Mouse (Mus musculus): Measurements from ENCODE around the gene Hemk1. TPM values are rescaled to one million over a fixed set of nuclear protein-coding genes. Genes with fewer than 3 reads are reported as not detected.

Gene Hemk1
- 23.6 and 25.5 TPM in 2 replicates for polyA plus RNA-seq (2012; rRNA removed)

GRCm38 (mm10) chr9:107338172-107338883, at the start of gene Hemk1:
Gene Hemk1, minus strand, starts transcription at chr9:107338350.
- Histone ChIP-seq H3K27ac (ENCODE audit: control insufficient read depth, insufficient read depth, low read length) (no peak within 1 kb of the TSS; the same call in 1 of the 2 replicates), H3K4me1 (replicated peaks; ENCODE audit: control insufficient read depth, insufficient read depth, low read length) (peaks cover 40% of the 10 kb centered on the region), H3K4me3 (ENCODE audit: control insufficient read depth, insufficient read depth, low read length) (peak within 1 kb of the TSS; percentile 72), H3K36me3 (ENCODE audit: control insufficient read depth, insufficient read depth, low read length) (no peaks in the 10 kb centered on the region), H3K27me3 (ENCODE audit: control insufficient read depth, insufficient read depth, low read length) (no peaks in the 10 kb centered on the region)
- 4% methylated on average over 30 of the region's 30 CpGs for WGBS
- TF ChIP-seq POLR2A (IDR thresholded peaks at IDR 0.05; ENCODE audit: control insufficient read depth, extremely low read depth, insufficient read depth, low read length, poor library complexity): 0 out of 2 replicates have a peak, but pooled peaks have one; percentile 40
- no peak for TF ChIP-seq CTCF (IDR thresholded peaks at IDR 0.05; ENCODE audit: borderline replicate concordance, control insufficient read depth, extremely low read depth, insufficient read depth, low read length, poor library complexity)
- peak; percentile 71 for DNase-seq

DNA sequence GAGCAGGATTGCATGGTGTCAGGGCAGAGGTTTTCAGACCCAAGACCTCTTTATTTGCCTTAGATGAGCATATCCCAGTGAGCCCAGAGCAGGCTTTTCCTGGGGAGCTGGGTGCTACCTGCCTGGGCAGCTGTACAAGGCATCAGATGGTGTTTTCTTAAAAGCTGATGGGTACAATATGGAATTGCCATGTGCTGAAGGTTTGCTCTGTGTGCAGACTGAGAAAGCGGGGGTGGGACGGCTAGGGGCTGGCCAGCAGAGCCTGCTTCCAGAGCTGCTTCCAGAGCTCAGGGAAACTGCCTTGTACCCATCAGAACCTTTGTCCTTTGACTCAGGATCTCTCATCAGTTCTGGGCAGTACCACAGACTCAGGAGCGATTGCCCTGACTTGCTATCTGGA, 49.6 kb upstream of the Hemk1 start:
- Histone ChIP-seq H3K27me3 (ENCODE audit: control insufficient read depth, insufficient read depth, low read length) (no peaks in the 10 kb centered on the region), H3K36me3 (ENCODE audit: control insufficient read depth, insufficient read depth, low read length) (no peaks in the 10 kb centered on the region), H3K4me3 (ENCODE audit: control insufficient read depth, insufficient read depth, low read length) (no peak overlapping the region), H3K27ac (ENCODE audit: control insufficient read depth, insufficient read depth, low read length) (no peak overlapping the region), H3K4me1 (replicated peaks; ENCODE audit: control insufficient read depth, insufficient read depth, low read length) (no peaks in the 10 kb centered on the region)
- DNase-seq: no peak
- 96% methylated on average over 3 of the region's 3 CpGs for WGBS
- TF ChIP-seq CTCF (IDR thresholded peaks at IDR 0.05; ENCODE audit: borderline replicate concordance, control insufficient read depth, extremely low read depth, insufficient read depth, low read length, poor library complexity) (no peak), POLR2A (IDR thresholded peaks at IDR 0.05; ENCODE audit: control insufficient read depth, extremely low read depth, insufficient read depth, low read length, poor library complexity) (no peak)

- WGBS: 63% methylated on average over 3 of the region's 3 CpGs
- DNase-seq: peak; percentile 48
- Histone ChIP-seq H3K27me3 (ENCODE audit: control insufficient read depth, insufficient read depth, low read length) (no peaks in the 10 kb centered on the region), H3K4me1 (replicated peaks; ENCODE audit: control insufficient read depth, insufficient read depth, low read length) (no peaks in the 10 kb centered on the region), H3K4me3 (ENCODE audit: control insufficient read depth, insufficient read depth, low read length) (no peak overlapping the region), H3K36me3 (ENCODE audit: control insufficient read depth, insufficient read depth, low read length) (no peaks in the 10 kb centered on the region), H3K27ac (ENCODE audit: control insufficient read depth, insufficient read depth, low read length) (no peak overlapping the region)
- TF ChIP-seq CTCF (IDR thresholded peaks at IDR 0.05; ENCODE audit: borderline replicate concordance, control insufficient read depth, extremely low read depth, insufficient read depth, low read length, poor library complexity) (no peak), POLR2A (IDR thresholded peaks at IDR 0.05; ENCODE audit: control insufficient read depth, extremely low read depth, insufficient read depth, low read length, poor library complexity) (no peak)
These were observed 48.6 kb upstream of the Hemk1 start for GRCm38 (mm10) chr9:107386722-107387121.

GRCm38 (mm10) chr9:107384396-107384795, 46.2 kb upstream of the Hemk1 start:
- Histone ChIP-seq H3K4me3 (ENCODE audit: control insufficient read depth, insufficient read depth, low read length) (no peak overlapping the region), H3K4me1 (replicated peaks; ENCODE audit: control insufficient read depth, insufficient read depth, low read length) (no peaks in the 10 kb centered on the region), H3K36me3 (ENCODE audit: control insufficient read depth, insufficient read depth, low read length) (no peaks in the 10 kb centered on the region), H3K27me3 (ENCODE audit: control insufficient read depth, insufficient read depth, low read length) (peaks cover 3% of the 10 kb centered on the region), H3K27ac (ENCODE audit: control insufficient read depth, insufficient read depth, low read length) (no peak overlapping the region)
- WGBS: 37% methylated on average over 3 of the region's 3 CpGs
- no peak for DNase-seq
- TF ChIP-seq POLR2A (IDR thresholded peaks at IDR 0.05; ENCODE audit: control insufficient read depth, extremely low read depth, insufficient read depth, low read length, poor library complexity): no peak
- TF ChIP-seq CTCF (IDR thresholded peaks at IDR 0.05; ENCODE audit: borderline replicate concordance, control insufficient read depth, extremely low read depth, insufficient read depth, low read length, poor library complexity): no peak

- H3K4me3 ChIP-seq (ENCODE audit: control insufficient read depth, insufficient read depth, low read length): no peak overlapping the region
- no peak for DNase-seq
- H3K36me3 ChIP-seq (ENCODE audit: control insufficient read depth, insufficient read depth, low read length): no peaks in the 10 kb centered on the region
- WGBS: 20% methylated on average over 8 of the region's 8 CpGs
- TF ChIP-seq CTCF (IDR thresholded peaks at IDR 0.05; ENCODE audit: borderline replicate concordance, control insufficient read depth, extremely low read depth, insufficient read depth, low read length, poor library complexity) (no peak), POLR2A (IDR thresholded peaks at IDR 0.05; ENCODE audit: control insufficient read depth, extremely low read depth, insufficient read depth, low read length, poor library complexity) (no peak)
- no peaks in the 10 kb centered on the region for H3K4me1 ChIP-seq (replicated peaks; ENCODE audit: control insufficient read depth, insufficient read depth, low read length)
- H3K27me3 ChIP-seq (ENCODE audit: control insufficient read depth, insufficient read depth, low read length): peaks cover 15% of the 10 kb centered on the region
- no peak overlapping the region for H3K27ac ChIP-seq (ENCODE audit: control insufficient read depth, insufficient read depth, low read length)
These were observed 43.6 kb upstream of the Hemk1 start for GRCm38 (mm10) chr9:107381723-107382122.

DNA sequence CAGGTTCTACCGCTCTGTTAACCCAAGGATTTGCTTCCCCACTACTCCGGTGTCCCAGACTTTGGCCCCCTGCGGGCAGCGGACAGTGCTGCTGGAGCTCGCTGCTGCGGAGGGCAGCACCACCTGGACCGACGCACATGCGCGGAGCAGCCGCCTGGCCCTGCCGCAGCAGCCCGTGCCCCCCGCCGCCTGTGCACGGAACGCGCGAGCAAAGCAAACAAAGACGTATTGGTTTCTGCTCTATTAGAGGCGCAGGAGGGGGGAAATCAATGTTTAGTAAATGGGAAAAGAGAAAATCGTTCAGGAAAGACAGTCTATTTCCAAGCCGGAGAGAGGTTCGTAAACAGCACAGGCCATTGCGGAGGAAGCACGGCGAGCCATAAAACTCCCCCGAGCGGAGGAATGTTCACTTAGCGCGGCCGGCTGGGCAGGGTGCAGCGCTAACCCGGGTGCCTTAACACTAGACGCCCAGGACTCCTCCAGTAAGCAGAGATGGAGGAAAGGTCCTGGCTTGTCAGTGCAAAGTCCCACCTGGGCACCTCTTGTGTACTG, 39.9 kb upstream of the Hemk1 start:
- H3K36me3 ChIP-seq (ENCODE audit: control insufficient read depth, insufficient read depth, low read length): no peaks in the 10 kb centered on the region
- no peaks in the 10 kb centered on the region for H3K4me1 ChIP-seq (replicated peaks; ENCODE audit: control insufficient read depth, insufficient read depth, low read length)
- no peak overlapping the region for H3K27ac ChIP-seq (ENCODE audit: control insufficient read depth, insufficient read depth, low read length)
- H3K27me3 ChIP-seq (ENCODE audit: control insufficient read depth, insufficient read depth, low read length): peaks cover 15% of the 10 kb centered on the region
- no peak overlapping the region for H3K4me3 ChIP-seq (ENCODE audit: control insufficient read depth, insufficient read depth, low read length)
- TF ChIP-seq CTCF (IDR thresholded peaks at IDR 0.05; ENCODE audit: borderline replicate concordance, control insufficient read depth, extremely low read depth, insufficient read depth, low read length, poor library complexity) (no peak), POLR2A (IDR thresholded peaks at IDR 0.05; ENCODE audit: control insufficient read depth, extremely low read depth, insufficient read depth, low read length, poor library complexity) (no peak)
- WGBS: 2% methylated on average over 35 of the region's 35 CpGs
- no peak for DNase-seq

Data from thymus, adult 2 months (tissue).